Mouse (Mus musculus) heart, embryonic 12.5 days (tissue): Measurements from ENCODE around the gene Gemin6. TPM values are rescaled to one million over a fixed set of nuclear protein-coding genes. Genes with fewer than 3 reads are reported as not detected.
"Not testable (repeated sequence)": the region's sequence is repeated elsewhere in the genome, so short reads cannot be mapped to it uniquely, and the experiment has no call there.

Experiments used
- ATAC-seq: fragments of 200-750 bp; cut with Nextera tagmentation; 2 replicates; pipeline ENCODE4 v1.8.0; 2017; ENCODE audit warnings: moderate TSS enrichment, moderate library complexity; ENCODE audit not compliant: insufficient number of reproducible peaks, low FRiP score
- H3K27ac ChIP-seq: fragments of 300-500 bp; sonication (generic); 2 replicates; pipeline ENCODE4 v1.5.1; 2016; ENCODE audit warnings: mild to moderate bottlenecking, moderate library complexity; ENCODE audit not compliant: poor library complexity, severe bottlenecking
- H3K27me3 ChIP-seq: fragments of 300-500 bp; sonication (generic); replicated peaks from 2 replicates; pipeline ENCODE4 v1.6.1; 2016; ENCODE audit warnings: mild to moderate bottlenecking, moderate library complexity
- H3K36me3 ChIP-seq: fragments of 300-500 bp; sonication (generic); 2 replicates; pipeline ENCODE4 v1.6.1; 2016; ENCODE audit warnings: mild to moderate bottlenecking, moderate library complexity
- H3K4me1 ChIP-seq: fragments of 300-500 bp; sonication (generic); replicated peaks from 2 replicates; pipeline ENCODE4 v1.6.1; 2016; ENCODE audit warnings: mild to moderate bottlenecking
- H3K4me2 ChIP-seq: fragments of 300-500 bp; sonication (generic); 2 replicates; pipeline ENCODE4 v1.6.1; 2016; ENCODE audit warnings: mild to moderate bottlenecking, moderate library complexity
- H3K4me3 ChIP-seq: fragments of 300-500 bp; sonication (generic); 2 replicates; pipeline ENCODE4 v1.5.1; 2016; ENCODE audit warnings: mild to moderate bottlenecking
- H3K9ac ChIP-seq: fragments of 300-500 bp; sonication (generic); 2 replicates; pipeline ENCODE4 v1.6.1; 2016; ENCODE audit warnings: mild to moderate bottlenecking, moderate library complexity
- H3K9me3 ChIP-seq: fragments of 300-500 bp; sonication (generic); replicated peaks from 2 replicates; pipeline ENCODE4 v1.6.1; 2016; ENCODE audit warnings: mild to moderate bottlenecking, moderate library complexity
- WGBS: fragments of 180-500 bp; shearing (Covaris S2); methylation state at CpG from one replicate; pipeline ENCODE4 v1.1.7; 2016; 5-methylcytosine and 5-hydroxymethylcytosine counted together
- polyA plus RNA-seq: library from polyadenylated mRNA; unstranded; fragments of >200 nt; fragmentation: Nextera tagmentation; extraction: Ambion mirVana; gene quantifications from 2 replicates; pipeline ENCODE4 v1.2.1, GENCODE M21; 2016

The Gemin6 gene
- polyA plus RNA-seq, 1 experiment from 2014 or later: 25.8 TPM

DNA sequence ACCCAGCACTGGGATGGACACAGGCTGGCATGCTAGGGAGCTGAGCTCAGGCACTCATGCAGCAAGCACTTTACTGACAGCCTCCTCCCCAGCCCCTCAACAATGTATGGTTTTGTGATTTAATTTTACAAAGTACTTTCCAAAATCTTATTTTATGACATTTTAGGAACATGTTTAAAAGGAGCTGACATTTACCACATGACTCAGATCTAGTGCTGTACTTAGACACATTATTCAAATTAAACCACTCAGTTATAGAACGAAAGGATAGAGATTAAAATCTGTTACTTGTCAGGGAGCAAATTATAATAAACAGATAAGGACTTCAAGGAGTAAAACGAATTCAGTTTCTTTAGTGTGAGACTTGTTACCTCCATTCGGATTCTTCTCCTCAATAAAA is 11.2 kb downstream of the Gemin6 start:
- no peak for ATAC-seq
- no peaks in the 10 kb centered on the region for H3K4me1 ChIP-seq
- H3K4me2 ChIP-seq: no peak overlapping the region
- H3K4me3 ChIP-seq: no peak overlapping the region
- H3K27ac ChIP-seq: no peak overlapping the region
- H3K27me3 ChIP-seq: no peaks in the 10 kb centered on the region
- peaks cover 30% of the 10 kb centered on the region for H3K36me3 ChIP-seq
- no peaks in the 10 kb centered on the region for H3K9me3 ChIP-seq
- 82% methylated on average over 3 of the region's 3 CpGs for WGBS
- H3K9ac ChIP-seq: no peak overlapping the region

DNA sequence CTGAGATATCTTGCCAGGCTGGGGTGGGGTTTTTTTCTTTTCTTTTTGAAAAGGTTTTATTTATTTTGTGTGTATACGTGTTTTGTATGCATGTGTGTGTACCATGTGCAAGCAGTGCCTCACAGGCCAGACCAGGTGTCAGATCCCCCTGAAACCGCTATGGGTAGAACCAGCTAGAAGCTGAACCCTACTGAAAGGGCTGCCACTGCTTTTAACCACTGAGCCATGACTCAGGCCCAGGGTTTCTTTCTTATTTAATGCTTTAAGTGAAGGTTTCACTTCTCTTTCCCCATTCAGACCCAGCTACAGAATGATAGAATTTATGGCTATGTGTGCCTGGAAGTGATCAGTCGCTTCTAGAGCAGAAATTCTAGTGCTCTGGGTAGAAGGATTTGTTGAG is 12.6 kb downstream of the Gemin6 start:
- no peak overlapping the region for H3K4me3 ChIP-seq
- no peak overlapping the region for H3K27ac ChIP-seq
- no peak overlapping the region for H3K4me2 ChIP-seq
- peaks cover 41% of the 10 kb centered on the region for H3K36me3 ChIP-seq
- no peaks in the 10 kb centered on the region for H3K9me3 ChIP-seq
- WGBS: 89% methylated on average over 3 of the region's 3 CpGs
- H3K9ac ChIP-seq: no peak overlapping the region
- no peaks in the 10 kb centered on the region for H3K27me3 ChIP-seq
- no peaks in the 10 kb centered on the region for H3K4me1 ChIP-seq
- no peak for ATAC-seq

DNA sequence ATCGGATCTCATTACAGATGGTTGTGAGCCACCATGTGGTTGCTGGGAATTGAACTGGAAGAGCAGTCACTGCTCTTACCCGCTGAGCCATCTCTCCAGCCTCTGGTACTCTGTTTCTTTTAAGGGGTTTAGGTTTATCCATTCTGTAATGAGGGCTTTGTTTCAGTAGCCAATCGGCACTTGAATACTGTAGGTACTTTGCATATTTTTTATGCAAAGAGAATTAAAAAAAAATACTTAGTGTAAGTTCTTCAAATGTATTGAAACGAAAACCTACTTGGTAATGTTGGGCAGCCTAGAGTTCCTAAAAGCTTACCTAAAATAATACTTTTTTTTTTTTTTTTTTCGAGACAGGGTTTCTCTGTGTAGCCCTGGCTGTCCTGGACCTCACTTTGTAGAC is 13.2 kb downstream of the Gemin6 start:
- Histone ChIP-seq H3K9me3 (no peaks in the 10 kb centered on the region), H3K9ac (no peak overlapping the region), H3K4me2 (no peak overlapping the region), H3K27me3 (no peaks in the 10 kb centered on the region), H3K4me3 (no peak overlapping the region), H3K27ac (no peak overlapping the region), H3K36me3 (peaks cover 47% of the 10 kb centered on the region), H3K4me1 (no peaks in the 10 kb centered on the region)
- ATAC-seq: no peak
- WGBS: 83% methylated on average over 5 of the region's 5 CpGs

DNA sequence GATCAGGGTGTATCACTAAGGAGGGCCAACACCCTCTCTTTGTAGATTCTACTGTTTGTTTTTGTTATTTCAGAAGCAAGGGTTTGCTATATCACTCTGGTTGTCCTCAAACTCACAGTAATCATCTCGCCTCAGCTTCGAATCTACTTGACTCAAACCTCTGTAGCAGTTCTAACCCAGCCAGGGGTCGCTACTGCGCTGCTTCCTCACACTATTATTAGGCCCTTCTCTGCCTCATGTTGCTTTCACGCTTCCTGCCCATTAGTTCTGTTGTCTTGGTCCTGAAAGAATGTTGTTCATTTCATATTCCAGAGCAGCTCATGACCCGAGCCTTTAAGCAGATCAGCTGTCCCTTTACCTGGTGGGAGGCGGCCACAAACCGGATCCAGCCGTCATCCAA is 17.4 kb downstream of the Gemin6 start:
- Histone ChIP-seq H3K4me3 (no peak overlapping the region), H3K36me3 (peaks cover 84% of the 10 kb centered on the region), H3K4me2 (no peak overlapping the region), H3K9me3 (no peaks in the 10 kb centered on the region), H3K27ac (no peak overlapping the region), H3K27me3 (no peaks in the 10 kb centered on the region), H3K9ac (no peak overlapping the region), H3K4me1 (no peaks in the 10 kb centered on the region)
- 90% methylated on average over 9 of the region's 9 CpGs for WGBS
- no peak for ATAC-seq

DNA sequence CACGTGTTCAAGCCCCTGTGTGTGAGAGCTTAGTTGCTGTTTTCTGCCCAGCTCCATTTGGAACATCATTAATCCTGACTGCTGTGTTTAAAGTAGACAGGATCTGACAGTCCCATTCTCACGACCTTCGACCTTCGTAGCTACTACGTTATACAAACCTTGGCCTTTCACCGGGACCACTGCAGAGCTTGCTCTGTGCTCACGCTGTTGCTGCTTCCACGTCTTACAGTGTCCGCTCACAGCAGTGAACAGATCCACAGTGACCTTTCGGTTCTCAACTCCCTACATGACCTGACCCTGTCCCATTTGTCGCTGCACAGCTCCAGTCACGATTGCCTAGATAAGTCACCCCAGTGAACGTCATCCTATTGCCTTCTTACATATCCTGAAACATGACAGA is 18.9 kb downstream of the Gemin6 start:
- Histone ChIP-seq H3K27me3 (no peaks in the 10 kb centered on the region), H3K4me2 (no peak overlapping the region), H3K4me3 (no peak overlapping the region), H3K9me3 (no peaks in the 10 kb centered on the region), H3K27ac (no peak overlapping the region), H3K4me1 (no peaks in the 10 kb centered on the region), H3K36me3 (peaks cover 91% of the 10 kb centered on the region), H3K9ac (no peak overlapping the region)
- 65% methylated on average over 13 of the region's 13 CpGs for WGBS
- no peak for ATAC-seq

DNA sequence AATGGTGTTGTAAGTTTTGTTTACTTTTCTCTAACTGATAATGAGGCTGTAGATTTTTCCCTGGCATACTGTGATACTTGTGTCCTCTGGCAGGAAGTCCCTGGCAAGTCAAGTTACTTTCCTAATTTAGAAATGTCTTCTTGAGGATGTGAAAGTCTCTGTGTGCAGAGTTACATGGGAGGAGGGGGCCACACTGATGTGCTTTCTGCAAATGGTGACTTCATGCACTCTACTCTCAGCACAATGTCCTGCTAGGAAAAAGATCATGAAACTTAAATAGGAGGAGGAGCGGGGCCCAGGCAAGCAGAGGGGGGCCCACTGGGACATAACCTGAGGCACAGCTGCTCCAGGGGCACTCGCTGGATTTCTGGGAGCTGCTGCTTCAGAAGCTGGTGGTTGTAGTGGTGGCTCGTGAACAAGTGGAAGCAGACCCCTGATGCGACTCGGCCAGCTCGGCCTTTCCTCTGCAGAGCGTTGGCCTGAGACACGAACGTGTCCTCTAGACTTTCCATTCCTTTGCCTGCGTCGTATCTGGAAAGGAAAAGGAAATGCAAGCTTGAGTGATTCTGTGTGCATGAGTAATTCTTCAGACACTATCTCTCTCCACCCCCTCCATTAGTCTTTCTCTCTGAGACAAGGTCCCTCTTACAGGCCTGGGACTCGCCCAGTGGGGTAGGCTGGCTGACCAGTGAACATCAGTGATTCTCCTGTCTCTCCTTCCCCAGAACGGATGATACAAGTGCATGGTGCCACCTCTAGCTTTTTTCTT is 28.7 kb downstream of the Gemin6 start:
- peaks cover 79% of the 10 kb centered on the region for H3K36me3 ChIP-seq

DNA sequence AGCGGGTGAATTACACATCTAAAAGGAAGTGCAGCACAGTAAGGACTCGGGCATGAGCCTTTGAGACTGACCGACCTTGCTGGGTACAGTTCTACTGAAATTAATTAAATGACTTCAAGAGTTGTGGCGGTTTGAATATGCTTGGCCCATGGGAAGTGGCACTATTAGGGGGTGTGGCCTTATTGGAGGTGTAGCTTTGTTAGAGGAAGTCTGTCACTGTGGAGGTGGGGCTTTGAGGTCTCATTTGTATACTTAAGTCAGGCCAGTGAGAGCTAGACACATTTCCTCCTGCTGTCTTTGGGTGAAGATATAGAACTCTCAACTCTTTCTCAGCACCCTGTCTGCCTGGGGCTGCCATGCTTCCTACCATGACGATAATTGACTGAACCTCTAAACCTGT is 30.2 kb downstream of the Gemin6 start:
- 94% methylated on average over 5 of the region's 5 CpGs for WGBS
- Histone ChIP-seq H3K4me1 (peaks cover 27% of the 10 kb centered on the region), H3K4me2 (0 out of 2 replicates have a peak overlapping the region, but pooled peaks have one; percentile 59), H3K9ac (0 out of 2 replicates have a peak overlapping the region, but pooled peaks have one; percentile 11), H3K9me3 (0 out of 2 replicates have a peak, but pooled peaks cover 9% of the 10 kb centered on the region), H3K4me3 (no peak overlapping the region), H3K27ac (peak overlapping the region; percentile 85), H3K27me3 (no peaks in the 10 kb centered on the region), H3K36me3 (peaks cover 78% of the 10 kb centered on the region)
- ATAC-seq: no peak

More for the DNA sequence above, 28.7 kb downstream of the Gemin6 start:
- Histone ChIP-seq H3K4me1 (peaks cover 27% of the 10 kb centered on the region), H3K27me3 (no peaks in the 10 kb centered on the region), H3K27ac (peak overlapping the region; percentile 88), H3K9ac (no peak overlapping the region), H3K4me2 (no peak overlapping the region), H3K9me3 (0 out of 2 replicates have a peak, but pooled peaks cover 9% of the 10 kb centered on the region), H3K4me3 (no peak overlapping the region)
- peak; percentile 63 for ATAC-seq
- WGBS: 59% methylated on average over 13 of the region's 13 CpGs

DNA sequence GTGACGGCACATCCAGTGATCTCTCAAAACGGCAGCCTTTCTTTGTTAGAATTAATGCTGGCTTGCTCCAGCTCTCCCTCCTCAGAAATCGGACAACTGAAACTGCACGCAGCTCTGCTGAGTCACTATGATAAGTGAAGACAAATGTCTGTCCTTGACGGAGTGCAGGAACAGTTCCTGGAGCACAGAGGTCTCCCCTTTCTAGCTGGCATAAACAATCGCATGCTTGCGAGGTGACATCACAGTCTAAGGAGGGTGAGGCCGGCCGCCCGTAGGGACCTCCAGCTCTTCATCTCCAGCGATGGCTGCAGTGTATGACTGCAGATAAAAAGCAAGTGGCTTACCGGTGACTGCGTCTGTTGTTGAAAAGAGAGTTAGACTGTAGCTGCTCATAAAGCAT is 31.0 kb downstream of the Gemin6 start:
- peak overlapping the region; percentile 23; the same call in 1 of the 2 replicates for H3K9ac ChIP-seq
- peaks cover 27% of the 10 kb centered on the region for H3K4me1 ChIP-seq
- peak overlapping the region; percentile 59 for H3K4me2 ChIP-seq
- H3K9me3 ChIP-seq: 0 out of 2 replicates have a peak, but pooled peaks cover 9% of the 10 kb centered on the region
- 9% methylated on average over 13 of the region's 13 CpGs for WGBS
- no peaks in the 10 kb centered on the region for H3K27me3 ChIP-seq
- peak overlapping the region; percentile 85 for H3K27ac ChIP-seq
- peak; percentile 88 for ATAC-seq
- no peak overlapping the region for H3K4me3 ChIP-seq
- peaks cover 78% of the 10 kb centered on the region for H3K36me3 ChIP-seq

DNA sequence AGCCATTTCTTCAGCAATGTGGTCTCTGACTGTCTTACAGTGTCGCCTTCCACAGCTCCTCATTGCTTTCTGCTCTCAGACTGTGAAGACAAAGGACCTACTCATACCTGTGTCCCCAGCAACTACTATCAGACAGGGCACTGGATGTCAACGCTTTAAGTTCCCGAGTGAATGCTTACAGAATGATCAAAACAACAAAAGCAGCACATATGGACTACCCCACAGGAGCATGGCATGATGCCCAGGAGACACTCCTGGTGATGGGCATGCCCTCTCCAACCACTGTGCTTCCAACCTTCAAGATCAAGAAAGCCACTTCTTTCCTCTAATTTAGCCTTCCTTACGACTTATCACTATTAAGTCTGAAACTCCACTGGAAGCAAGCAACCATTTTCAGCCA is 42.8 kb downstream of the Gemin6 start:
- H3K36me3 ChIP-seq: peaks cover 88% of the 10 kb centered on the region
- no peak overlapping the region for H3K9ac ChIP-seq
- H3K27ac ChIP-seq: no peak overlapping the region
- no peak for ATAC-seq
- H3K4me1 ChIP-seq: no peaks in the 10 kb centered on the region
- WGBS: 78% methylated on average over 4 of the region's 4 CpGs
- no peaks in the 10 kb centered on the region for H3K9me3 ChIP-seq
- H3K27me3 ChIP-seq: no peaks in the 10 kb centered on the region
- no peak overlapping the region for H3K4me3 ChIP-seq
- no peak overlapping the region for H3K4me2 ChIP-seq

DNA sequence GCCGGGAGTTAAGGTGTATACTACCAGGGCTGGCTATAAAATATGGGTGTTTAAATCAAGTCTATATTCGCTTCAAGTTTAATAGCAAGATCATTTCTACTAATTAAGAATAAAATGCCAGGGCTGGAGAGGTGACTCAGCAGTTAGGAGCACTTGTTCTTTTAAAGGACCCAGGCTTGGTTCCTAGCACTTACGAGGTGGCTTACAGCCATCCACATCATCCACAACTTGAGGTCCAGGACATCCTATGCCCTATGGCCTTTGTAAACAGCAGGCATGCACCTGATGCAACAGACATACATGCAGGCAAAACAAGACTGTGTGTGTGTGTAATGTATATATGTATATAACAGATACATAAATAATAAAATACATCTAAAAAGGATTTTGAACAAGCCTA is 43.9 kb downstream of the Gemin6 start:
- H3K27ac ChIP-seq: no peak overlapping the region
- H3K9ac ChIP-seq: no peak overlapping the region
- peaks cover 89% of the 10 kb centered on the region for H3K36me3 ChIP-seq
- no peak overlapping the region for H3K4me3 ChIP-seq
- H3K4me2 ChIP-seq: no peak overlapping the region
- no peaks in the 10 kb centered on the region for H3K27me3 ChIP-seq
- H3K4me1 ChIP-seq: no peaks in the 10 kb centered on the region
- no peak for ATAC-seq
- 90% methylated on average over 3 of the region's 3 CpGs for WGBS
- H3K9me3 ChIP-seq: no peaks in the 10 kb centered on the region

DNA sequence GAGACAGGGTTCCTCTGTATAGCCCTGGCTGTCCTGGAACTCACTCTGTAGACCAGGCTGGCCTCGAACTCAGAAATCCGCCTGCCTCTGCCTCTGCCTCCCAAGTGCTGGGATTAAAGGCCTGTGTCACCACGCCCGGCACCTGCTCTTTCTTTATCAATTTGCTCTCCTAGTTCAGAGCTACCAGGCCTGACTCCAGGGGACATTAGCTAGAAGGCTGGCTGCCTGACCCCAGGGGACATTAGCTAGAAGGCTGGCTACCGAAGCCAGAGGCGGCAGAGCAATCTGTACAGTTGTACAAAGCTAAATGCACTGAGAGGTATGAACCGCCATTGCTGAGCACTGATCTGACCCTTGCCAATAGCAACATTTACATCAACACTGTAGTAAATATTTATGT is 46.4 kb downstream of the Gemin6 start:
- H3K27ac ChIP-seq, H3K4me3 ChIP-seq, H3K4me2 ChIP-seq, ATAC-seq, H3K4me1 ChIP-seq, H3K27me3 ChIP-seq, H3K9ac ChIP-seq, H3K9me3 ChIP-seq: not testable (repeated sequence)
- WGBS: 92% methylated on average over 7 of the region's 7 CpGs
- H3K36me3 ChIP-seq: peaks cover 84% of the 10 kb centered on the region
